Mouse (Mus musculus): ENCODE data around the gene Nkapd1. TPM values are rescaled to one million over a fixed set of nuclear protein-coding genes. Genes with fewer than 3 reads are reported as not detected.

Gene Nkapd1
- total RNA-seq, 2 experiments from 2014 or later: 29.2 to 30.0 TPM

DNA sequence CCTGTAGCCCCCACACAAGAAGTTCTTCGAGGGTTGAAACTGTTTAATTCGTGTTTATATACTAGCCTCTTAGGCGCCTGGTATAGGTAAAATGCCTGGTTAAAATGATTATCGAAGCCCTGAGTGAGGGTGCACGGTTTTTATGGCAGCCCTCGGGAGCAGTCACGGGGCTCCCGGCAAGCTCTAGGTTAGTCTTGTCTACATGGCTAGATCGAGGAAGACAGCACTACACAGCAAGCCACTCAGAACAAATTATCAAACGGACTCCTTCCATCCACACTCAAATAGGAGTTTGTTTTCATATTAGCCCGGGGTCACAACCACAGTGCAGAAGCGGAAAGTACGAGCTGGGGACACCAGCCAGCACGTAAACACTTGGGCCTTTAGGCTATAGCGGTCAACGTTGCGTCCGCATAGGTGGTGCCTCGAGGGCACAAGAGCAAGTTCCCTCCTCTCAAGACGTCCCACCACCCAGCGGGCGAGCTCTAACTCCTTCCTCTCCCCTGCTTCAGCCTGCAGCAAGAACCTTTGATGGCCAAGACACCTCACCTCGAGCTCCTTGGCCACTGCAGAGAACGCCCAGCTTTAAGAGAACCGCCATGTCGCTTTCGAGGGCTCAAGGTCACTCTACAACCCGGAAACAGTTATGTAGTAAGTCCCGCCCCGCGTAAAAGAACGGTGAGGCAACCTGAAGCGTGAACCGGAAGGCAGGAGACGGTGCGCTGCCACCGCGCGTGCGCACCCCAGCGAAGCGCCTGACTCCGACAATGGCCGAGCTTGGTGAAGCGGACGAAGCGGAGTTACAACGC is 13.9 kb downstream of the Nkapd1 start, which contains the start of the genes Sdhd and Timm8b:
TSS of gene Sdhd (minus strand) at position 624 of the 809 bp plus-strand sequence.
TSS of gene Timm8b (plus strand) at position 722 of the 809 bp plus-strand sequence.
- intact Hi-C loops (cut with DNase I): no loop called here
- peak; percentile 95 to 97 for DNase-seq (ENCODE audit: low spot score in 2 of 2)

DNA sequence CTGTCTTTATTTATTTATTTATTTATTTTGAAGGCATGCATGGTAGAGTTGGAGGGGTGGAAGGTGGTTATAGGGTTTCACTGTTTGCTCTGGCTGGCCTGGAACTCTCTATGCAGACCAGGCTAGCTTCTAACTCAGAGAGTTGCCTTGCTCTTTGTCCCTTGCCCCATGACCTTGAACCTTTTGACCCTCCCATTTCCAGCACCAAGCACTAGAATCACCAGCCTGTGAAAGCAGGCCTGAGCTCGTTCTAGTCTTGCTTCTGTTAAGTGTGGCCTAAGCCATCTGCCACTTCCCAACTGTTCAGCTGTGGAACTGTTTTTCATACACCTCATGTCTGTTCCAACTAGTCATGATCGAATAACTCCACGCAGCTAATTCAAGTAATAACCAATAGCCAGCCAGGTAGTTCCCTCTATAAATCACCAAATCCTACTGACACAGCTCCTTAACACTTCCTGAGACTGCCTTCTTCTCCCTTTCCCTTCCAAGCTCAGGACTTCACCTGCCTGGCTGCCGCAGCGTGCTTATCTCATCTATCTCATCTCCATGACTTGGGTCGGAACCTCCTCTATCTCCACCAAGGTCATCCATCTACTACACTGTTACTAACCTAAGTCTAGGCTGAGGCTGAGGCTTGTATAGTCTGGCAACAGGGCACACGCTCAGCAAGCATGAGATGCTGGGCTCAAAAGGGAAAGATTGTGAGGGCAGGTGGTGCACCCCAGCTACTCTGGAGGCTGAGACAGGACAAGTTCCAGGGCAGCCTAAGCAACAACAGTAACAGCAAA is 15.0 kb downstream of the Nkapd1 start:
- intact Hi-C loops (cut with DNase I): no loop called here
- no peak for DNase-seq (ENCODE audit: low spot score in 2 of 2)

DNA sequence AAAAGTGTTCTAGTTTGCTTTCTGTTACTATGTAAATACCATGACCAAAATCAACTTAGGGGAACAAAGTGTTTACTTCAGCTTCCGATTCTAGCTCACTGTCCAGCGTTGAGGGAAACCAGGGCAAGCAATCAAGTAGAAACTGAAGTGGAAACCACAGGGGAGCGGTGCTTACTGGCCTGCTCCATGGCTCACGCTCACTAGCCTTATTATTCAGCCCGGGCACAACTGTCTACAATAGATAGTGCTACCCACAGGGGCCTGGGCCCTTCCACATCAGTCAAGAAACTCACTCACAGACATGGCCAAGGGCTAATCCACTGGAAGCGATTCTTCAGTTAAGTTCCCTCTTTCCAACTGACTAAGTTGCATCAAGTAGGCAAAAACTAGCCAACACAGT is 15.7 kb downstream of the Nkapd1 start:
- DNase-seq (ENCODE audit: low spot score in 2 of 2): no peak
- intact Hi-C loops (cut with DNase I): no loop called here

DNA sequence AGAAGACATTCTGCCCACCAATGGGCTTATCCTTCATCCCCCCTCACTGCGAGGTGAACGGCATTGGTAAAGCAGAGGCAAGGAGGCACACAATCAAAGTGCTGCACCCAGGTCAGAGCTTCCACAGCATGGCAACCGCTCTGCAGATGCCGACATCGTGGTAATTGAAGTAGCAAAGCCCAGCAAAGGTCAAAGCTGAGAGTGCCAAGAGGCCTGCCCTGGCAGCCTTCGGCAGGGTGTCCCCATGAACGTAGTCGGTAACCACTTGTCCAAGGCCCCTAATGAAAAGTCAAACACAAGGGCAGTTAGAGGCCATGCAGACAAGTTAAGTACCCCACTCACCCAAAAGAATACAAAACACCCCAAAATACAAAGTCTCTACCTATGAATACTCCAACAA is 20.3 kb downstream of the Nkapd1 start:
- intact Hi-C loops (cut with DNase I): loop anchor here (10.0 kb wide), 1 partner anchor 142 kb away; no protein-coding TSS in a partner anchor
- no peak for DNase-seq (ENCODE audit: low spot score in 2 of 2)

DNA sequence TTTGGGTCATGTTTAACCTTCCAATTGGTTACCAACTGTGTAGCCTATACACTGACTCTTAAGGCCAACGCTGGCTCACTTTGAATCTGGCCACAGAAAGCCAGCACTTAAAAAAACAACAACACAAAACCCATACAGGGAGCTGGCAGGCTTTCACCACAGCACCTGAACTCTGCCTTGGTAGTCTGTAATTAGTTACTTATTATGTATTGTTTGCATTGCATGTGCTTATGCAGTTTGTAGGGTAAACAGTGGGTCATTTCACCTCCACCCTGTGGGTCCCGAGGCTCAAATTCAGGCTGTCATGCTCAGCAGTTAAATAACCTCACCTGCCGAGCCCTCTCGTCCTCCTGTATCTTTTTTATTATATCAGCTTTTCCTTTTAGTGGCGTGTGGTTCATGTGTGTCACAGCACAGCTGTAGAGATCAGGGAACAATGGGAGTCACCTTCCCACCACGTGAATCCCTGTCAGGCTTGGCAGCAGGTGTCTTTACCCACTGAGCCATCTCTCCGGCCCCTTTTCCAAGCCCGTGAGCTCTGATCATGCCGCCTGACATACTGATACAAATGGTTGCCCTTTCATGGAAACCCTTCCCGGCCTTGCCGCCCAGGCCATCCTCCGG is 22.4 kb downstream of the Nkapd1 start:
- intact Hi-C loops (cut with DNase I): loop anchor here (10.0 kb wide), 1 partner anchor 140 kb away; no protein-coding TSS in a partner anchor
- DNase-seq (ENCODE audit: low spot score in 2 of 2): no peak

DNA sequence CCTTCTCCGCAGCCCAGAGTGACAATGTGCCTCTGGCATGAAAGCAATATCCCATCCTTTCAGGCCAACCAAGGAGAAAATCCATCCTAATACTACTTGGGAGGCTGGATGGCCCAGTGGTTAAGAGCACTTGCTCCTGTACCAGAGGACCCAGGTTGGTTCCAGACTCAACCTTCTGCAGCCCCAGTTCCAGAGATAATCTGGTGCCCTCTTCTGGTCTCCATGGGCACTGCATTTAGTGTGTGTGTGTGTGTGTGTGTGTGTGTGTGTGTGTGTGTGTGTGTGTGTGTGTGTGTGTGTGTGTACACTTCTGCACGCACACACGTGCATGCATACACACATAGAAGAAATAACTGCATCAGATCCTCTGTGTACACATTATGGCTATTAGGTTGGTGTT is 23.7 kb downstream of the Nkapd1 start:
- intact Hi-C loops (cut with DNase I): loop anchor here (10.0 kb wide), 1 partner anchor 139 kb away; no protein-coding TSS in a partner anchor
- DNase-seq (ENCODE audit: low spot score in 2 of 2): no peak

DNA sequence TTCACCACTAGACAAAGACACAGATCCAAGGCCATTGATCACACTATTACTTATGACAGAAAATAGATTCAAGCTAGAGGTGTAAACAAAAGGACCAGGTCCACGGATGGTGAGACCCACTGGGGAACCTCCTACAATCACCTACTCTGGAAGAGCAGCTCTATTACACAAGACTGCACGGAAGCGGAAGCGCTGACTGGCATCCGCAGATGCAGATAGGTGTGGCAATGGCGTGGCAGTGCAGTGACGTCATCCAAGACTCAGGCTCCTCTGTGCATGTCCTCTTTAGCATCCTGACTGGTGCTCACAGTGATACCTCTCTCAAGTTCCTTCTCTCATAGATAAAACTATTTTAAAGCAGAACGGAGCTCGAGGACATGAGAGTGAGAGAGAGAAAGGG is 24.3 kb downstream of the Nkapd1 start:
- intact Hi-C loops (cut with DNase I): loop anchor here (10.0 kb wide), 1 partner anchor 138 kb away; no protein-coding TSS in a partner anchor
- no peak for DNase-seq (ENCODE audit: low spot score in 2 of 2)

DNA sequence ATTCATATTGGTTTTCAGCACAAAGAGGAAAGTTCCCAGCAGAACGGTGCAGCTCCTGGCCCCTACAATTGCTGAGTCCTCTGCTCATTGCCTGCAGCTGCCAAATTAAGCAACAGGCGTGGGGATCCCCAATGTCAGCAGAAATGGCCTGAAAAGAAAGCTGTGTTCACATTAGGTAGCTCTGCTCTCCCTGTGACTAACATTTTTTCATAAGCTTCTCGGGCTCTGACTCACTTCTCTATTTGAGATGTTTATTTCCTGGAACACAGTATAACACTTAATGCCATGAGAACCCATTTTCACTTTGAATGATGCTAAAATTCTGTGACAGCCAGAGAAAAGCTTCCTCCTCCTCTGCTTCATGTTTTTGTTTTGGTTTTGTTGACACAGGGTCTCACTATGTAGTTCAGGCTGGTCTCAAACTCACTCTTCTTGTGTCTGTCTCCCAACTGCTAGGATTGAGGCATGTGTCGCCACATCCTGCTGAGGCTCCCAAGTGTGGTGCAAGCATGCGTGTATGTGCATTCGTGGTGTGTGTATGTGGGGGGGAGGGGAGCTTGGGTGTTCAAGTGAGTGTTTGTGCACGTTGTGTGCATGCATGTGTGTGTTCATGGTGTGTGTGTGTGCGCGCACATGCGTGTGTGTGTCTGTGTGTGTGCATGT is 26.3 kb downstream of the Nkapd1 start:
- intact Hi-C loops (cut with DNase I): loop anchor here (10.0 kb wide), 1 partner anchor 136 kb away; no protein-coding TSS in a partner anchor

DNA sequence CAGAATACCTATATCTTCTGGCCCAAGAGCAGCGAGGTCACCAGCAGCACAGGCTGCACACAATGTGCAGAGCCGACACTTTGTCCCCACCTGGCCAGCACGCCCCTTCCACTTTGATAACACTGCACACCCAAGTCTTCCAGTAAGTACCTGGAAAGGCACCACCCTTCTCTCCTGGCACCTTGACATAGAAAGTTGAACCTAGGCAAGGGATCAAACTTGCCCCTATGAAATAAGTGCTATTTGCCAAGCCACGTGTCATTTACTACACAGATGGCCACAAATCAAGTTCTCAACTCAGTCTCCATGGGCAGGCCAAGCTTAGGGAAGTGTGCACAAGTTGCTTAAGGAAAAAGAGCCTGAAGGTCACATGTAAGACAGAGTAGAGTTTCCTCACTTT is 30.3 kb downstream of the Nkapd1 start:
- intact Hi-C loops (cut with DNase I): no loop called here
- no peak for DNase-seq (ENCODE audit: low spot score in 2 of 2)

More for the DNA sequence above, 26.3 kb downstream of the Nkapd1 start:
- no peak for DNase-seq (ENCODE audit: low spot score in 2 of 2)

DNA sequence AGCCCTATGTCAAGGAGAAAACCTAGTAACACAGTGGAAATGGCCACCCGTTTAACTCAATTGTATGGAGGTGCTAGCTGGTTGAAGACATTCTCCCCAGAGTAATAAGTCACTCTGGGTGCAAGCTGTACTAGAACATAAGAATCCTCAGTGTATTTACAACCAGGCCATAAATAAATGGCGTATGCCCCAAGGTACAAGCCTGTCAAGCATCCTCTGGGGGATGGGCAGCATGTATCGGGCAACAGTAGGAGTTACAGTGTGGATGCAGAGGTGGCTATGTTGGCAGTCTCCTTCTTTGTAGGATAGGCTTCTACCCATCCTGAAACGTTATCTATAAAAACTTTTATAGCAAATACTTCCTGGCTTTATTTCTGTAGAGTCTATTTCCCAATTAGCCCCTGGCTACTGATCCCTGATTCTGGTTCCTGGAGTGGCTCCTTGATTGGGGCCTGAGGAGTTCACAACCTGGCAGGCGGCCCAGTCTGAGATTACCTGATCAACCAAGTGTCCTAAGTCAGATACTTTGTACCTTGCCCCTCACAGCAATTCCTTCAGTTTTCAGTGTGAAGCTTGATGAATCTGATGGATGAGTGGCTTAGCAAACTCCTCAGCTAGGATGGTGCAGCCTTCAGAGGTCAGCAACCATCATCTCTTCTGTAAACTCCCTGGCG is 32.0 kb downstream of the Nkapd1 start:
- DNase-seq (ENCODE audit: low spot score in 2 of 2): no peak
- intact Hi-C loops (cut with DNase I): no loop called here

DNA sequence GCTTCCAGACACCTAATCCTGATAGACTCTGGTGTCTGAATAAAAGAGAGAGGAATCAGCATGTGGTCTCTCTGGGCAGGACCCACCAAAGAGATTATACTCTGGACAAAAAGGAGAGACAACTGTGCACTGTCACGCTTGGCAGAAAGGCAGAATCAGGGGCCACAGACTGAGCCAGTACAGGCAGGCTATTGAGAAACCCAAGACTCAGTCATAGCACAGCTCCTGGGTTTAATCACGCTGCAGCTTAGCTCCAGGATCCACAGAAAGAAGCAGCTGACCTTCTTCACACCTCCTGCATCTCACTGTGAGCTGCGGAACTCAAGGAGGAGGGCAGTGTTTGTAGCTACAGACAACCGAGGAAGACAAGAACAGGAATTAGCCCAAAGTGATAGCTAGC is 36.9 kb downstream of the Nkapd1 start:
- no peak for DNase-seq (ENCODE audit: low spot score in 2 of 2)
- intact Hi-C loops (cut with DNase I): no loop called here

DNA sequence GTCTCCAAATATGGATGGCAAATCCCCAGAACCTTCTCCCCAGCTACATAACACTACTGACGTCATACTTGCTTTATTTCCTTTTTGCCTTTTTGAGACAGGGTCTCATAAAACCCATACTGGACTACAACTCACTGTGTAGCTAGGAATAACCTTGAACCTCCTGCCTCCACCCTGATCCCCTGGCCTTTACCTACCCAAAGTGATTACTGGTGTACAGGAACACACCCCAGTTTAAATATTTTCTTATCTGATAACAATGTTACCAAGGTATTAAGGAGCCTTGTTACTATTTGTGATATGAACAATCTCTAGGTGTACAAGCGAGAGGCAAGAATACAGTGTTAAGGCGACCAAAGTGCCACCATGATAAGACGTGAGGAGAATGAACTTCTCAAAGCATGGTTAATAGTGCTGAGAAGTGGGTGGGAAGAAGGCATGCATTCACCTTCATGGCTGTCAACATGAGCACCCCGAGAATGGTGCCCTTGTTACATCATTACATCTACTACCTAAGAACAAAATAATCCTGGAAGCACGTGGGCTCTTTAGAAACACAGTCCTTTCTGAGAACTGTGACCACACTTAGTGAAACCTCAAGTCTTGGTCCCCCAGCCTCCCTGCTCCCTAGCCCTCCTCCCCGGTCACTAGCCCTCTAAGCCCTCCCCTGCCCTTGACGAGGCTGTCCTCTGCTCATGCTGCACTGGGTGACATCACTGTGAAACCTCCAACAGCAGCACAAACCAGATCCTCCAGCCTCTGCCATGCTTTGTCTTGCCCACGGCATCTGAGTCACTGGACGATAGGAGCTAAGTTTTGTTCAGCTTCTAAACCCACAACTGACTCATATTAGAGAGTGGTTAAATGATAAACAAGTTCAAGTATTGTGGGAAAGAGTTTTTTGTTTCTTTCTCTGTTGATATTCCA is 47.4 kb downstream of the Nkapd1 start:
- DNase-seq (ENCODE audit: low spot score in 2 of 2): no peak
- intact Hi-C loops (cut with DNase I): no loop called here

DNA sequence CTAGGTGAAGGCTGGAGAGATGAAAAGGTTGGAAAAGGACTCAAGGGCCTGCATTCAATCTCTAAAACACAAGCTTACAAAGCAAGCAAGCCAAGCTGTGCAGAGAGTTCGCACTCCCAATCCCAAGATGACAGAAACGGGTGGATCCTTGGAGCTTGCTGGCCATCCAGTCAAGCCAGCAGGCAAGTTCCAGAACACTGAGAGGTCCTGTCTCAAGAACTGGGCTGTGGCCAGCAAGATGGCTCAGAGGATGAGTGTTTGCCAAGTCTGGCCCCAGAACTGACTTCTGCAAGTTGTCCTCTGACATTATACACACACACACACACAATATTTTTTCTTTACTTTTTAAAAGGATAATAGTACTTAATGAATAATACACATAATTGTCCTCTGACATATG is 49.4 kb downstream of the Nkapd1 start:
- intact Hi-C loops (cut with DNase I): no loop called here
- no peak for DNase-seq (ENCODE audit: low spot score in 2 of 2)

DNA sequence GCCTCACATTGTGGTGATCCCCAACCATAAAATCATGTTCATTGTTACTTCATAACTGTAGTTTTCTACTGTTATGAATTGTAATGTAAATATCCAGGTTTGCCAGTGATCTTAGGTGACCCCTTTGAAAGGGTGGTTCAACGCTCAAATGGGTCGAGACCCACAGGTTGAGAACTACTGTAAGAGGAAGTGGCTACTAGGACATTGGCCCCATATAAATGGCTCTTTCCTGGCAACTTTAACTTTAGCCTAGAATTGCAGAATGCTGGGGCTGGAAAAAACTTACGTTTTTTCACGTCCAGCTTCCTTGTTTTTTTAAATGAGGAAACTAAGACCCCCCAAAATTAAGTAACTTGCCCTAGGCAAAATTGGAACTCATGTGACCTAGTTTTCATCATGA is 49.9 kb downstream of the Nkapd1 start:
- no peak for DNase-seq (ENCODE audit: low spot score in 2 of 2)
- intact Hi-C loops (cut with DNase I): no loop called here

DNA sequence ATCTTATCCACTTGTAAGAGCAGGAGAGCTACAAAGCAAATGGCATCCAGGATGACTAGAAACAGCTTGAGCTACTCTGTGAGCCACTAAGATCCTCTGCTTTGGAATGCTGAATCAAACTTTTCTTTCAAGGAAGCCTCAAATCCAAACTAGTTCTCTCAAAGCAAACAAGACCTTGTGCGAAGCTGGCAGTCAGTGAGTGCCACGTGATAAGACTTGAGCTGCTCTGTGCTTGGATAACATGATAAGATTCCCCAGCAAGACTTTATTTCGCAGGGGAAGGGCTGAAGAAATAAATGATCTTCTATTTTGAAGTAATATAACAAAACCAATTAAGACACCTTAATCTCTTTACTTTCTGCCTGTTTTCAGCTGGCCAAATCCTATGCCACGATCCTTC is 51.3 kb downstream of the Nkapd1 start:
- no peak for DNase-seq (ENCODE audit: low spot score in 2 of 2)
- intact Hi-C loops (cut with DNase I): no loop called here

DNA sequence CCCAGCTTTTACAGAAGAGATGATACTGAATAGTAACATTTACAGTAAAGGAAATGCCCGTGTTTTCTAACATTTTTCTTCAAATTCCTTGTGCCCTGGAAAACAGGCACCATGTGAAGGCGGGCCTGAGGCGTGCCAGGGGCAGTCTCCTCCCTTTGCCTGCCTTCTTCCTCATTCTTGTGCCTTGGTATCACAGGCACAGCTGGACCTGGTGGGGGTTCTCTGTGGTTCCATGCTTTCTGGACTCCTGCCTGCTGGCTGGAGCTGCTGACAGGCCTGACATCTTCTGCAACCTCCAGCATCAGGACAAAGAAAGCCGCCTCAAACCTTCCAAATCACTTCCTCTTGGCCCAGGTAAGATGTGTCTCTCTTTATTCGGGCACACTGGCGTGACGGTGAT is 52.1 kb downstream of the Nkapd1 start:
- intact Hi-C loops (cut with DNase I): no loop called here
- DNase-seq (ENCODE audit: low spot score in 2 of 2): no peak

DNA sequence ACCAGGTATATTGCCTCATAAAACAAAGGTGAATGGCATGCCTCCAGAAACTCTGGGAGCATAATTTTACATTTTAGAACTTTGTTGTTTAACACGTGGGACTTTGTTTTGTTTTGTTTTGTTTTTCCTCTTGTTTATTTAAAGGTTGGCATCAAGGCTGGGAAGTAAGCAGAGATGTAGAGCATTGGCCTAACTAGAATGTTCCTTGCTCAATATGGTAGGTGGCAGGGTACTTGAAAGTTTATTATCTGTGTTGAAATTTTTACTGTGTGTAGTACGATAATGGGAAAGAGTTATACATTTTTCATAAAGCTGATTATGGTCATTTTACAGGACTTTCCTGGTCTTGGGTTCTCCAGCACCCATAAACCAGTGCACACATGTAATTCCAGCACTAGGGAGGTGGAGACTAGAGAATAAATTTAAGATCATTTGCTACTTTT is 55.3 kb downstream of the Nkapd1 start:
- no peak for DNase-seq (ENCODE audit: low spot score in 2 of 2)
- intact Hi-C loops (cut with DNase I): no loop called here

Measured in left cerebral cortex, postnatal 14 days (tissue).